Mouse (Mus musculus) E14TG2a.4 (cell line): ENCODE data around the gene Leng9.

Source experiments
- CTCF ChIP-seq: conservative IDR thresholded peaks from 2 replicates; pipeline ENCODE4 v1.5.1; 2014; ENCODE audit warnings: low read length
- NANOG ChIP-seq: IDR thresholded peaks from 2 replicates; pipeline ENCODE4 v1.6.1; 2014; ENCODE audit warnings: borderline replicate concordance, low read length, mixed read lengths
- POU5F1 ChIP-seq: IDR thresholded peaks from 2 replicates; pipeline ENCODE4 v1.6.1; 2014; ENCODE audit warnings: low read length, borderline replicate concordance

- no peak for TF ChIP-seq CTCF
- no peak for TF ChIP-seq POU5F1
- TF ChIP-seq NANOG, result no peak
Observed at GRCm38 (mm10) chr7:4147371-4147770, 2.8 kb downstream of the Leng9 start.
